Mouse (Mus musculus): ENCODE data around the gene Mrpl18. TPM values are rescaled to one million over a fixed set of nuclear protein-coding genes. Genes with fewer than 3 reads are reported as not detected.
A peak's percentile ranks its signal among the peaks of the same experiment; 100 is the strongest.

The Mrpl18 gene
- total and polyA plus RNA-seq, 3 experiments, result 202 to 257 TPM; not detected in 1

DNA sequence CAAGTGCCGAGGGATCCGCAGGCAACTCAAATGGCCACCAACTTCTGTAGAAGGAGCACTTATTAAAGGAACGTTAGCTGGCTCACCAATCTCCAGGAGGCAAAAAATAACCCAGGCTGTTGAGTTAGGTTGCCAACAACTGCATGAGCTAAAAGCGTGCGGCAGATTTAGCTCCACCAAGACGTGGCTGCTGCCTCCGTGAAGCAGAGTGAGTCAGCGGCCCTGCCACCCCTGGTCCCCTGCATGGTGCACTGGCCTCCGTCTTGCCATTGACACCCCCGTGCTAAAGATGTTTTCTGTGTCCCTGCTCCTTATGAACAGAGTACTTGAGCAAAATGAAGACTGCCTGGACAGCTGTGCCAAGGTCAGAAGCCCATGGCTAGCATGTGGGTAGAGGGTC lies 49.3 kb downstream of the Mrpl18 start:
- no peak for DNase-seq (ENCODE audit: low read depth, low spot score)
- Histone ChIP-seq H3K9ac (ENCODE audit: control insufficient read depth, low read depth, low read length, poor library complexity, severe bottlenecking) (no peak overlapping the region), H3K36me3 (ENCODE audit: control insufficient read depth in 1 of 2, insufficient read depth in 2 of 2, low read length in 2 of 2) (no peaks in the 10 kb centered on the region), H3K4me3 (ENCODE audit: control insufficient read depth in 1 of 2, insufficient read depth in 1 of 2, low read depth in 2 of 2, low read length in 2 of 2) (no peak overlapping the region), H3K27me3 (ENCODE audit: control insufficient read depth in 1 of 2, insufficient read depth in 2 of 2, low read length in 2 of 2) (peaks cover 0 to 2% of the 10 kb centered on the region in 2 experiments; a peak in 2 of 4 replicates), H3K79me2 (ENCODE audit: control insufficient read depth, insufficient read depth, low read length, poor library complexity) (no peaks in the 10 kb centered on the region), H3K4me1 (ENCODE audit: control insufficient read depth in 1 of 2, insufficient read depth in 2 of 2, low read length in 2 of 2) (no peaks in the 10 kb centered on the region), H3K27ac (ENCODE audit: control insufficient read depth, low read depth, low read length) (no peak overlapping the region), H3K9me3 (replicated peaks; ENCODE audit: insufficient read depth, low read length) (no peaks in the 10 kb centered on the region)
- no peak for TF ChIP-seq MAX (IDR thresholded peaks at IDR 0.05; ENCODE audit: low read length)
- TF ChIP-seq MYC (IDR thresholded peaks at IDR 0.05; ENCODE audit: low read depth, low read length), result no peak
- no peak for TF ChIP-seq MEF2A (IDR thresholded peaks at IDR 0.05; ENCODE audit: extremely low read depth, insufficient replicate concordance, low read depth, low read length, poor library complexity, severe bottlenecking)
- TF ChIP-seq ELF1 (IDR thresholded peaks at IDR 0.05; ENCODE audit: low read depth, low read length), result no peak
- TF ChIP-seq ZNF384 (IDR thresholded peaks at IDR 0.05; ENCODE audit: low read depth, low read length), result no peak
- TF ChIP-seq NELFE (IDR thresholded peaks at IDR 0.05; ENCODE audit: low read depth, low read length), result no peak
- no peak for TF ChIP-seq MXI1 (IDR thresholded peaks at IDR 0.05; ENCODE audit: low read depth, low read length)
- TF ChIP-seq MAFK (IDR thresholded peaks at IDR 0.05; ENCODE audit: borderline replicate concordance, low read depth, low read length), result no peak
- no peak for TF ChIP-seq SMC3 (IDR thresholded peaks at IDR 0.05; ENCODE audit: low read depth, low read length)
- no peak for TF ChIP-seq CTCF (IDR thresholded peaks at IDR 0.05 in 2 of 3, conservative IDR thresholded peaks at IDR 0.05 in 1 of 3; ENCODE audit: control insufficient read depth in 1 of 3, insufficient read depth in 1 of 3, low read depth in 2 of 3, low read length in 3 of 3, poor library complexity in 1 of 3, severe bottlenecking in 1 of 3)
- TF ChIP-seq POLR2A (IDR thresholded peaks at IDR 0.05; ENCODE audit: control insufficient read depth in 1 of 2, insufficient read depth in 1 of 2, low read depth in 1 of 2, low read length in 2 of 2, poor library complexity in 1 of 2), result no peak
- TF ChIP-seq SIN3A (IDR thresholded peaks at IDR 0.05; ENCODE audit: low read length), result no peak
- no peak for TF ChIP-seq ZKSCAN1 (IDR thresholded peaks at IDR 0.05; ENCODE audit: low read depth, low read length)
- TF ChIP-seq TBP (IDR thresholded peaks at IDR 0.05; ENCODE audit: low read depth, low read length), result no peak
- TF ChIP-seq POLR2AphosphoS5 (IDR thresholded peaks at IDR 0.05; ENCODE audit: borderline replicate concordance, low read depth, low read length), result no peak

DNA sequence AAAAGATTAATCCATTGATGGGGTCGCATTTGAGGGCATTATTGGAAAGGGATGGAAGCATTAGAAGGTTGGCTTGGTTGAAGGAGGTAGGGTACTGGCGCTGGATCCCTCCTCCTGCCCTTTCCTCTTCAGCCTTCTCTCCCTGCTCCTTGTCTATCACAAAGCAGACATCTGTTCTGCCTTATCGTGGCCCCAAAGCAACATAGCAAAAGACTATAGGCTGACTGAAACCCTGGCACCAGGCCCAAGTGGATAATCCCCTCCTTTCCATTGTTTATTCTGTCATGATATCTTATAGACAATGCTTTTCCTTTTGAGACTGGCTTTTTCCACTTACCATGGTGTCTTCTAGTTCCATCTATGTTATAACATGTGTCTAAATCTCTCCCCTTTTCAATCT lies 50.7 kb downstream of the Mrpl18 start:
- no peaks in the 10 kb centered on the region for H3K79me2 ChIP-seq (ENCODE audit: control insufficient read depth, insufficient read depth, low read length, poor library complexity)
- no peak overlapping the region for H3K4me3 ChIP-seq (ENCODE audit: control insufficient read depth in 1 of 2, insufficient read depth in 1 of 2, low read depth in 2 of 2, low read length in 2 of 2)
- H3K4me1 ChIP-seq (ENCODE audit: control insufficient read depth in 1 of 2, insufficient read depth in 2 of 2, low read length in 2 of 2), result no peaks in the 10 kb centered on the region
- no peaks in the 10 kb centered on the region for H3K36me3 ChIP-seq (ENCODE audit: control insufficient read depth in 1 of 2, insufficient read depth in 2 of 2, low read length in 2 of 2)
- no peak overlapping the region for H3K9ac ChIP-seq (ENCODE audit: control insufficient read depth, low read depth, low read length, poor library complexity, severe bottlenecking)
- no peak for TF ChIP-seq MEF2A (IDR thresholded peaks at IDR 0.05; ENCODE audit: extremely low read depth, insufficient replicate concordance, low read depth, low read length, poor library complexity, severe bottlenecking)
- no peak for TF ChIP-seq KAT2A (conservative IDR thresholded peaks at IDR 0.05; ENCODE audit: low read depth, low read length)
- TF ChIP-seq MYC (IDR thresholded peaks at IDR 0.05; ENCODE audit: low read depth, low read length), result no peak
- 0 out of 2 replicates have a peak, but pooled peaks have one; percentile 12 for TF ChIP-seq GATA1 (IDR thresholded peaks at IDR 0.05; ENCODE audit: low read depth, low read length)
- no peak for TF ChIP-seq BHLHE40 (IDR thresholded peaks at IDR 0.05; ENCODE audit: borderline replicate concordance, low read depth, low read length)
- no peak for TF ChIP-seq RCOR1 (IDR thresholded peaks at IDR 0.05; ENCODE audit: low read depth, low read length)
- TF ChIP-seq MAZ (IDR thresholded peaks at IDR 0.05; ENCODE audit: low read depth, low read length), result no peak
- TF ChIP-seq E2F4 (IDR thresholded peaks at IDR 0.05; ENCODE audit: borderline replicate concordance, low read depth, low read length), result no peak
- TF ChIP-seq TAL1 (IDR thresholded peaks at IDR 0.05; ENCODE audit: low read length), result peak; percentile 24; the same call in 1 of the 2 replicates
- no peak for TF ChIP-seq EP300 (IDR thresholded peaks at IDR 0.05; ENCODE audit: low read depth in 1 of 2, low read length in 2 of 2)
- no peak for TF ChIP-seq GABPA (IDR thresholded peaks at IDR 0.05; ENCODE audit: low read depth, low read length)
- TF ChIP-seq NELFE (IDR thresholded peaks at IDR 0.05; ENCODE audit: low read depth, low read length), result no peak
- no peak for TF ChIP-seq ZKSCAN1 (IDR thresholded peaks at IDR 0.05; ENCODE audit: low read depth, low read length)
- no peak for TF ChIP-seq POLR2AphosphoS5 (IDR thresholded peaks at IDR 0.05; ENCODE audit: borderline replicate concordance, low read depth, low read length)
- TF ChIP-seq MYB (IDR thresholded peaks at IDR 0.05; ENCODE audit: low read depth, low read length), result no peak
- TF ChIP-seq SIN3A (IDR thresholded peaks at IDR 0.05; ENCODE audit: low read length), result no peak
- no peak for TF ChIP-seq CHD1 (IDR thresholded peaks at IDR 0.05; ENCODE audit: low read depth, low read length)
- no peaks in the 10 kb centered on the region; a peak in 1 of 4 replicates for H3K27me3 ChIP-seq (ENCODE audit: control insufficient read depth in 1 of 2, insufficient read depth in 2 of 2, low read length in 2 of 2)
- H3K27ac ChIP-seq (ENCODE audit: control insufficient read depth, low read depth, low read length), result no peak overlapping the region
- DNase-seq (ENCODE audit: low read depth, low spot score), result peak; percentile 38
- H3K9me3 ChIP-seq (replicated peaks; ENCODE audit: insufficient read depth, low read length), result no peaks in the 10 kb centered on the region

Measured in MEL (cell line).